Mouse (Mus musculus): ENCODE results near the gene Arid4a.

DNA sequence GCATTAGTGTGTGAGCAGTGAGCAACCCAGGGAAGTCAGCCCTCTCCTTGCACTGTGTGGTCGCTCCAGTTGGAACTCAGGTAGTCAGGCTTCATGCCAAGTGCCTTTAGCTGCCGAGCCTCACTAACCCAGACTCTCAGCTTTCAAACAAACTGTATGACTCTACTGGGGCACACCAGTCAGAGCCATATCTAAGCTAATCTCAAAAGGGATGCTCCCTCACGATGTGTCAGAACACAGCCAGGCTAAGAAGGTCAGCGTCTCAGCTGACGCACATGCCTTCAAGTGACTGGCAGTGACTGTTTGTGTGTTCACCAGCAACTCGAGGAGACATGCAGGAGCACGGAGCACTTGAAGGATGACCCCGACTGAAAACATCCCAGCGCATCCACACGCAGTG is 106.9 kb downstream of the Arid4a start:
- TF ChIP-seq CTCF (IDR thresholded peaks at IDR 0.05; ENCODE audit: low read depth): no peak
- no peak for TF ChIP-seq EP300 (IDR thresholded peaks at IDR 0.05; ENCODE audit: low read depth)
